Mouse (Mus musculus): ENCODE results near the gene Gpr85. TPM values are rescaled to one million over a fixed set of nuclear protein-coding genes. Genes with fewer than 3 reads are reported as not detected.
"Not testable (repeated sequence)": the region's sequence is repeated elsewhere in the genome, so short reads cannot be mapped to it uniquely, and the experiment has no call there.

The Gpr85 gene
- 0.65 and 0.84 TPM in 2 replicates for polyA plus RNA-seq (2012; rRNA removed)

DNA sequence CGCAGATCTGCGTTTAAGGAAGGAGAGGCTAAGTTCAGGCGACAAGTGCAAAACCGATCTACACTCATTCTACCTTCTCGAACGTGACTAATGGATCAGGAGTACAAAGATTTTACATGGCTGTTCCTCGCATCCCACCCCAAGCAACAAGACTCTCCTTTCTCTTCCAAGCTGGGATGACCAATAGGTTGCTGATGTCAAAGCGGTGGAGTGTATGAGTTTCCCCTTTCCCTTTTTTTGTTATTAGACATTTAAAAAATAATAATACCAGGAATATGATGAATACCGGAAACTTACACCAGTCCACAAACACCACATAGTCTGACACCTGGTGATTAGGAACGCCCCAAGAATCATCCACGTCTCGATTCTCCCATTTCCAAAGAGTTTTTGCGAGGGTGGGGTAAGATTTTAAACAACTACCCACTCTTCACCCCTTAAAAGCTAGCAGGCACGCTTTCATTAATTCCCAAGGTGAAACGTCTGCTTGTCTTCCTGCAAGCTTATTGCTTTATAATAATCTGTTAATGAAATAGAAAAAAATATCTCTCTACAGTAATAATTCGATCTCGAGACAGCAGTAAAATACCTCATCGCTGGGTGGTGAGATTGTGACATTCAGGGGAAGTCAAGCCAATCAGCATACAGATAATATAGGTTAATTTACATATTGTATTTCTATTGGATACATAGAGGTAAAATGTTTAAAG lies at the start of gene Gpr85:
Gene Gpr85 (minus strand): TSS at position 598 of the 710 bp plus-strand sequence.
- DNase-seq (ENCODE audit: low spot score): no peak

DNA sequence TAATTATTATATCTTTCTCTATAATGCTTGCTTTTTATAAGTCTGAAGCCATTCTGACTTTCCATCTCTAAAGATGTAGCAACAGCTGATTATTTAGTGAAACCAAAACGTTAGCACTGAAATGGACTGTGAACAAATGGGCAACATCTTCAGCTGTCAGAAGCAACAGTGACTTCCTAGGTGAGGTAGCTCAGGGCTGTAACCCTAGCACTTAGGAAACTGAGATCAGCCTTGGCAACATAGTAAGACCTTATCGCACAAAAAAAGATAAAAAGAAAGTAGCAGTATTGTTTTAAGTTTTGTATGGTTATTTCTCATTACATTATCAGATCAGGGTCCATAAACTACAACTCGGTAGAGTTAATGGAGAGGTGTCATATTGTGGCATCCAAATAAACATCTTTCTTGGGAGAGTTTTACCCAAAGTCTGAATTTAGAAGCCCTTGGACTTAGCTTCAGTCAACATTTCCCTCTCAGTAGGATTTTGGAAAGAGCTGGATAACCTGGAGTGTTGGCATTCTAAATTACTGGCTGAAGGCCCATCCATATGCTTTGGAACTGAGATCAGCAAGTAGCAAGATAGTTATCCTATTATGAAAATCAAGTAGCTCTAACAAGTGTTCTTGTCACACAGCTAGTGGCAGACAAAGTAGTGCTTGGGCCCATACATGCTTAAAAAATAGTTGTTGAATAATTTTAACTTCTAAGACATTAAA lies 45.3 kb upstream of the Gpr85 start:
- DNase-seq (ENCODE audit: low spot score): no peak

DNA sequence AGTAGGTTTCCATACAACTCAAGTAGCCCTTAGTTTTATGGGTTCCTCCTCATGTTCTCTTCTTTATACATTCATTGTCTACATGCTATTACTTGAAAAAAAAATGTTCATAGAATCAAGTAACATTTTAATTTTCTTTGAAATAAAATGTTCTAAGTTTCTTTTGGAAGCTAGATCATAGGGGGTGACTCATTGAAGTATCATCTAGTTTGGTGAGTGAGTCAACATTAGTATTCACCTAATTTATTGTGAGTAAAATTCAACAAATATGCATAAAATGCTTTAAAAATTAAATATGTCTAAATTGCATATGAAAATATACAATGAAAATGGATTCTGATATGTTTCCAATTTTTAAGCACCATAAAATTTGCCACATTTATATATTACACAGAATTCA lies 43.2 kb upstream of the Gpr85 start:
- DNase-seq (ENCODE audit: low spot score): no peak

DNA sequence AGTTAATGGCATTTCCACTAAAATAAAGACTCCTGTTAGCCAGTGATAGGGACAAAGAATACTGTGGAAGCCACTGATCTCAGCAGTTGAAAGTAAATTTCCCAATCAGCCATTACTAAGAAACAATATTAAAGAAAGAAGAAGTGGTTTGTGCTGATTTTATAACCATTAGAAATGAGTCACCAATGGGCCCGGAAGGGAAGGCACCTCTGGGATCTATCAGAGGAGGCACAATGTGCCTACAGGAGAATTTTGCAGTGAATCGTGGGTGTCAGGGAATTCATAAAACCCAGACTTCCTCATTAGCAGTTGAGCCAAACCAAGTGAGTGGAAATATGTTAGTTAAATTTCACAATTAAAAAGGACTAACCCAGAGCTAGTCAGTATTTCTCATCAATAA lies 34.2 kb upstream of the Gpr85 start:
- no peak for DNase-seq (ENCODE audit: low spot score)

DNA sequence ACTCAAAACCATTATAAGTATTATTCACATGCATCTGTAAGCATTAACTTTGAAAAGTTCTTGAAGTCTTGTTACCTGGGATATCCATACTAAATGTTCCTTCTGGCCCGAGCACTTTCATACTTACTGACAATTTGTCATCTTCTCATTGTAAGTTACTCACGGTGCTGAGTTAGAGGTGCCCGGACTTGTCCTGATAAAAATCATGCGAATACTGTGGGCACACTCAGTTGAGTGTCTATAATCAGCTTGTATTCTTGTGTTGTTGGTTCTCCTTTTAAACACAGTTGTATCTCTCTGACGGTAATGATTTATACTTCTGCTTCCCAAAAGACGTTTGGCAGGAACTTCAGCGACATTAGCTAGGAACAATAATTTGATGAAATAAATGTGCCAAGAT lies 32.3 kb upstream of the Gpr85 start:
- DNase-seq (ENCODE audit: low spot score): no peak

DNA sequence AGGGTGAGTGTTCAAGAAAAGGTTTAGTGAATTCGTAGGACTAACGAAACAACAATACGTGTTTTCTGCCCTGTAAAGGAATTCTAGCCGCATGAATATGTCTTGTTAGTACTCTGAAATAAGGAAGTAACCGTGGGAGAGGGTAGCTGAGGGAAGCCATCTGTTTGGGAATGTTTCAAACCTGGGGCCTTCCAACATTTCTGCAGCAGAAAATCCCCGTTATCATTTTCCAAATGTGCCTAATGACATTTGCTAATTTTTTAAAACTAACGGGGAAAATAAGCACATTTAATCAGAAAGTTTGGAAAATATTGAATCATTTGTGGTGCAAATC lies 31.9 kb upstream of the Gpr85 start:
- no peak for DNase-seq (ENCODE audit: low spot score)

DNA sequence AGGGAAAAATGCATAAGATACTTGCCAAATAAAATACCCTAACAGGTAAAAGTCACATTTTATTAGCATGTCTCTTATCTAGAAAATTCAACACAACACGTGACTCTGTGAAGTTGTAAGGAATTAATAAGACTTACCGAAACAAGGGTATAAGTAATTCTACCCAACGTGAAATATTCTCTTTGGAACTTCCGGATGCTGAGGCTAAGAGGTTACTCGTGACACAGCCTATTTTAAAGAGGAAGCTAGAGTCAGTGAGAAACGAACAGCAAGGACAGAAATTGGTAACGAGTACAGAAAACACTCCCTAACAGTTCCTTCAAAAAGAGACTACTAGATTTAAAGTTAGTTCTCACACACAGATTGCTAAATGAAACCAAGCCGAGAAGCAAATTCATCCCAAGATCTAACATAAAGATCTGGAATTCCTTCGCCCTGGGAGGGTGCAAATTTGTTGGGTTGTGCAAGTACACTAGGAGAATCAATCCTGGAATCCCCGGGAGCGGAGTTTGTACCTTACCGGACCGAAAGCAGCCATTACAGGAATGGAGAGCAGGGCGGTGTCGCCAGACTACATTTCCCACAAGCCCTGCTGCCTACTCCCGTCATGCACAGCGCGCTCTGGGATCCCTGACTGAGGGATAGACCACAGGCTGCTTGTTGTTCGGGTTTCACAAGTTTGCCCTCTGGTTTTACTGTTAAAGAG lies 31.3 kb upstream of the Gpr85 start, which contains the start of gene 2610001J05Rik:
Gene 2610001J05Rik (minus strand): TSS at position 600 of the 706 bp plus-strand sequence.
- peak; percentile 64 for DNase-seq (ENCODE audit: low spot score)

DNA sequence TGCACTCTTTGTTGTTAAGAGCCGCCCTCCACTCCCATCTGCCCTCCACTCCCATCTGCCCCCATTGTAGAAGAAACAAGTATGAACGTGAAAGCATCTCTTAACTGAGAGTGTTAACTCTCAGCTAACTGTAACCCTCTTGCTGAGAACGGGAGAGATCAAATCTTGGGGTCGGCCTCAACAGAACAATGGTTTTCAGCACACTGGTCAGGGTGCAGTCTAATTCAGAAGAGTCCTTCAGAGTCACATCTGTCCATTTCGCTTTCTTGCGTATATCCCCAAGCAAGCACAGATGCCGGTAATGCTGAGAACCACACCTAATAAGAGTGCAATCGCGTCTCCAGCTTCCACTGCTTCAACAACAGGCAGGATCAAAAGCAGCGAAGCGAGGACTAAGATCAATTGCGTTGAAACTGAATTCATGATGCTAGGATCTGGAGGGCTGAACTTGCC lies 30.6 kb upstream of the Gpr85 start:
- no peak for DNase-seq (ENCODE audit: low spot score)

DNA sequence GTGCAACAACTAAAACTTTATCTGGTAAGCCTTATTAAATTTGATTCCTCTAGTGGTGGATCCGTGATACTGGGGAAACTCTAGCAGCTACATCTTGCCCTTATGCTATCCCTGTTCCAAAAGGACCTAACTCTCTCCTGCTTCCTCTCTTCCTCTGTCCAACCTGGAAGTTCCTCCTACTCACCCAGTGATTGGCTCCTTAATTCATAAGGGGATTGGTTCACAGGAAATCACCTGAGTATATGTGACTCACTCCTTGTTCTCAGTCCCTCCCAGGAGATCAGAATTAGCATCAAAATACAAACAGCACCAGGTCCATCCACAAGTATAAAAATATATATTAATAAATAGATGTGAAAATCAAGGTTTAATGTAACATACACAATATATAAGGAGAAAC lies 20.9 kb upstream of the Gpr85 start:
- no peak for DNase-seq (ENCODE audit: low spot score)

DNA sequence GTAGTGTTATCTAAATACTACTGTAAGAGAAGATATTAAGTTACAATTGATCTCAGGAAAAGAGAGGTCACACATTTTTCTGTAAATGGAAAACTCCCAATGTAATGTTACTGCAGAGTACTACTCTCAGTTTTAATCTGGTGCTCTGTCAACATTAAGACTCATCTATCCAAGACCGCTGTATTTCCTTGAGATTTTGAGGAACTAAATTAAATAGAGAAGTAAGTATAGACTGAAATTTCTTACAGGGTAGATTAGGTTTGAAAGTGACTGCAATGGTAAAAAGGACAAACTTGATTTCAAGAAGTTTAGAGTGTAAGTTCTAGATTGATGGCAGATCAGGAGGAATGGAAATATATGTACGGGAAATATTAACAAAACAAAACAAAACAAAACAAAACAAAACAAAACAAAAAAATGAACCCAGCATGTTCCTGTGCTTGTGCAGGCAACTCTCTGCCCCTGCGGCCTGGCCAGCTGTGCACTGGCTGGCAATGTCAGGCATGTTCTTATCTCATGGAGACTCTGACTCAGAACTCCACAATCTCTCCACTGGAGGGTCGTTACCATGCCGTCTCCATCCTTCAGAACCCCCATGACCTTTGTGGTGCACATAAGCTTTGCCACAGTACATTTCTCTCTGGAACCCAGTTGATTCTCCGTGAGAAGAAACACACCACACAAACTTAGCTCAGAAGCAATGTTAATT lies 20.3 kb upstream of the Gpr85 start:
- no peak for DNase-seq (ENCODE audit: low spot score)

DNA sequence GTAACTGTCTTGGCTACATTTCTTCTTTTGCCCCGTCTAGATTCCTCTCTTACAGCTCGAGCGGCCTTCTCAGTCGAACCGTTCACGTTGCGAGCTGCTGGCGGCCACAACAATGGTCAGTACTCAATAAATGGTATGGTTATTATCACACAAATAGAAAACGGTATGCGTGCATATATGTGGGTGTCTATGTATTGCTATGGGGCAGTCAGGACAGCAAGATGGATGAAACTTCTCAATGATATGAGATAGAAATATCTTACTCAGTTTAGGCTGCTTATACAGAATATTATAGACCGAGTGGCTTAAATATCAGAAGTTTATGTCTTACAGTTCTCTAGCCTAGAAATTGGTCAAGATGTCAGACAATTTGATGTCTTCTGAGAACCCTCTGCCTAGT lies 14.5 kb upstream of the Gpr85 start:
- no peak for DNase-seq (ENCODE audit: low spot score)

DNA sequence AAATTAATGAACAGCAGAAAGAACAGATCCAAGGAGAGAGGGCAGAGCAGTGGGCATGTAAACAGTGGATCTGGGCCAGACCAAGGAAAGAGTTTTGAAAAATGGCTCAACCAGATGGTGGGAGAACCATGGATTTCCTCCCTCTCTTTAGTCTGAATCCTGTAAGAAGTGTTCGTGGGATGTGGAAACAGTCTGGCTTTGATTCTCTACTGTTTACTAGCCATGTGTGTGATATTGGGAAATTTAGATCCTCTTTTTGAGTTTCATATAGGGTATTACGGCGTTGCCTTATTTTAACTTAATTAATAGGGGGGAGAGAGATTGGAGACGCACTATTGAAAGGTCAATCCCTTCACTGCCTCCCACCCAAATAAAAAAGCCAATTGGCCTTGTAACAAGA lies 13.5 kb upstream of the Gpr85 start:
- no peak for DNase-seq (ENCODE audit: low spot score)

DNA sequence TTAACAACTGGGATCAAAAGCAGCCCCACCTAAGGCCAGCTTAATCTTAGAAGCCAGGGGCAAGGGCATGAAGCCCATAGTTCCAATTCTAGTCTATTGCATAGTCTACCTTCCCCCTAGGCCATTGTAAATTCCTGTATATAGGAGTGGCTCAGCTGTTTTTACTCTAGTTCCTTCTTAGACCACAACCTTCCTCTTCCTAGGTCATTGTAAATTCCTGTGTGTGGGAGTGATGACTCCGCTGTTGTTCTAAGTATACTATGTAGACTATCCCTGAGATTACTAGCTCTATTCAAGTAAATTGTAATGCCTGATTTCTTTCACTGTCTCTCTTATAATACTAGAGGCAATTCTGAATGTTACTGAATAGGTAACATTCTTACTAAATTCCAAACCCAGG lies 6.3 kb upstream of the Gpr85 start:
- DNase-seq (ENCODE audit: low spot score): not testable (repeated sequence)

DNA sequence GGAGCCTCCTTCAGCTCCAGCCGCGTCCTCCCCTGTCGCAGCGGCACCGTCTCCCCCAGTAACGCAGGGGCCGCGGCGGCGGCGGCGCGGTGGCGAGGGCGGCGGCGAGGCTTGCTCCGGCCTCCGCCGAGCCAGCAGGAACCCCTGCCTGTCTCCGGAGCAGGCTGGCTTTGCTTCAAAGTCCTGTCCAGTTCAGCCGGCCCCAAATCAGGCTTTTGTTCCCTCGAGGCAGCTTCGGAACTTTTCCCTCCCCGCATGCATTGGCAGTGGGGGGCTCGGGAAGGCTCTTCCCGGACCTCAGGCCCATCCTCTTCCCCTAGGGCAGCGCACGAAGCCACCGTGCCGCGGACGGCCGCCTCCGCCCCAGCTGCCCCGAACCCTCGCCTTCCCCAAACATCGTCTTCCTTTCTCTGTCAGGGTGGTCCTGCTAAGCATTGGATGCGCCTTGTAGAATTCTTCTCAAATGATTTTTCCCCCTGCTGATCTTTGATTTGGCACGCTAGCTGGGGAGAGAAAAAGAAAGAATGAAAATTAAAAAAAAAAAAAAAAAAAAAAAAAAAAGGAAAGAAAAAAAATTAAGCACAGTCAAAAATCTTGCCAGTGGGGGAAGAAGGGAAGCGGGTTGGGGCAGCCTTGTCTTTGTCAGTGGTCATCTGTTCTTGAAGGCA lies 931 bp downstream of the Gpr85 start:
- peak; percentile 52 for DNase-seq (ENCODE audit: low spot score)

DNA sequence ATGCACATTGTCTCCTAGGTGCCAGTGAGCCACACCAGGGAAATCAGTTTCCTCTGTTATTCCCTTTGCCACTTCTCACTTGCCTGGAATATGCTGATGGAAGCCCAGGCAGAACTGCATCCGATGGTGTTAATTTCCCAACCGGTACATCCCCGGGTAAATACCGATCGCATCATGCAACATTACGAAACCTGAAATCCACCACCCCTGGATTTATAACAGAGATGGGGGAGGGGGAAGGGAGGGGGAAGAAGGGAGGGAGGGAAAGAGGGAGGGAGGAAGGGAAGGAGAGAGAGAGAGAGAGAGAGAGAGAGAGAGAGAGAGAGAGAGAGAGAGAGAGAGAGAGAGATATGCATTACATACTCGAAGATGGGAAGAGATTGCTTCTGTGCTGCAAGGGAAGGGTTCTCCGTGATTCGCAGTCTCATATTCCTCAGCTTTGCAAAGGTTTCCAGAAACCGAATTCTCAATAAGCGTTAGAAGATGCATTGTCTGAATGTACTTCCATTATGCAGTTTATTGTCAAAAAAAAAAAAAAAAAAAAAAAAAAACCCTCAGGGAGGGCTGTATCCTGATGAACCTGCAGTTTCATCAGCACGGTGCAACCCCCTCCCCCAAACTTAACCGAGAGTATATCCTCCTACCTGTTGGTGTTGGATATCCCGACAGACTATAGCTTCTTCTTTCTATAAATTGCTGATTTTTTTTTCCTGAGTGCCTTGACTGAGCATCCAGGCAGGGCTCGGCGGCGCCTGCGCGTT lies 1.6 kb downstream of the Gpr85 start:
- DNase-seq (ENCODE audit: low spot score): no peak

DNA sequence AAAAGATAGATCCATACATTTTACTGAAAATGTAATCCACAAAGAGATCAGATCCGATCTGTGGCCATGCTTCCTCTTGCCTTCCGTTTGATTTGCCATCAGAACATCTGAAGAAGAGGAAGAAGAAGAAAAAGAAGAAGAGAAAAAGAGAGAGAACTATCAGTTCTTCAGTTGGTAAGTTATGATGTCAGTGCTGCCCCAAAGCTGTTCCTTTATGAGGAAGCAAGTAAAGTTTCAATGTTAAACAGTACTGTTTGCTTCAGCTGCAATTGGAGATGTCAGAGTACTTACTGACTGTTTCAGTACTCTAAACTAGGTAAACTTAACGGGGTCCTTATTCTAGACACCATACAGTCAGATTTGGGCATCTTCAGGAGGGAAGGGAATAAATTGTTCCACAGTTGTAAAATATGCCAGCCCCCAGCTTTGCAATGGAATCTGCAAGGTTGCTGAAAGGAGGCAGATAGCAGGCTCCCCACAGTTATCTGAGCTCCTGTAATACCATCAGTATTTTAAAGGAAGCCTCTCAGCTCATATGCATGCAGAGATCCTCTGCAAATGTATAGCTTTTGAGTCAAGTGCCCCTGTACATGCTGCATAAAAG lies 2.7 kb downstream of the Gpr85 start:
- no peak for DNase-seq (ENCODE audit: low spot score)

DNA sequence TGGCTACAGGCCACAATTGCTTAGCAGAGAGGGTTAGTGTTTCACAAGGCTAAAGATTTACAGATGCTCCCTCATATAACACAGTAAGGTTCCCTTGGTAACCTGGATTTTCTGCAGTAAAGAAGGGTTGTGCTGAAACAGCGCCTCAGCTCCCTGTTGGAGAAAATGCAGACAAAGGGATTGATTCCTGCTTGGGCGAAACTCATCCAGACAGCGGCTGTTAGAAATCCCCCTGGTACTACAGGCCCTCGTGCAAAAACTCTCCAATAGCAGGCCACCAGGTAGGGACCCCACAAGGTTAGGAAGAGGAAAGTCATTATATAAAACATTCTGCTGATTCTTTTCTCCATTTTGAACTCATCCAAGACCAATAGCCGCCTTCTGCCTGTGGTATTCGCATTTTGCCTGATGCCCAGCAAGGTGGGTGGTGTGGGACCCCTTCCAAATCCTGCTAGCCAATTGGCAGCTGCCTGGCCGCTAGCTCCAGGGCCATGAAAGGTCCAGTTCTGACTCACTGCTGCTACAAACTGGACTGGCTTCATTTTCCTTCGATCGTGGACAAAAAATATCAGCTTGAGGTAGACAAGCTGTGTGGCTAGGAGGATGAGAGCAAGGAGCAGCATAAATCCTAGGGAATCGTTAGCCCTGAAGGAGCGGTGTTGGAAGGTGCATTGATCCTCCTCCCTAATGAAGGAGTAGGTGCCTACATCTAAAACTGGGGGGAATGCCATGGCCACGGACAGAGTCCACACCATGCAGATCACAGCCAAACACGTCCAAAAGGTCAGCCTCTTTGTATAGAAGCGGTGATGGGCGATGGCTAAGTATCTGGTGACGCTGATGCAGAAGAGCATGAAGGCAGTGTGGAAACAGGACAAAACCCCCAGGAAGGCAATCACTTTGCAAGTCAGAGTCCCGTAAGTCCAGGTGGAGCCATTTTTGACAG lies 3.7 kb downstream of the Gpr85 start:
- DNase-seq (ENCODE audit: low spot score): no peak

DNA sequence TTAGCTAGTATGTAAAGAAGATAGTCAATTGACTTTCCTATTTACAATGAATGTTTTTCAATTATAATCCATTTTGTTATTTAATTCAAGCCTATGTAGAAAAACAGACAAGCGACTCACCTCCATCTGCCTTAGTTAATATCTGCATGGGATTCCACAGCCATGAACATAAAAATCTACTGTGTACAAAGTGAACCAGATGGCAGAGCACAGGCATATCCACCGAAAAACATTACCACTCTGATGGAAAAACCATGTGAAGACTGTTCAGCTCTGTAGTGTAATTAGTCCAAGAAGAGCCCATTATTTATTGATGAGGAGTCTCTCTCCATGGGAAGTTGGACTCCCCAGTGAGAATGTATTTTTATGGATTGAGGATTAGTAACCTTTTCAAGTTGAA lies 7.0 kb downstream of the Gpr85 start:
- DNase-seq (ENCODE audit: low spot score): no peak

DNA sequence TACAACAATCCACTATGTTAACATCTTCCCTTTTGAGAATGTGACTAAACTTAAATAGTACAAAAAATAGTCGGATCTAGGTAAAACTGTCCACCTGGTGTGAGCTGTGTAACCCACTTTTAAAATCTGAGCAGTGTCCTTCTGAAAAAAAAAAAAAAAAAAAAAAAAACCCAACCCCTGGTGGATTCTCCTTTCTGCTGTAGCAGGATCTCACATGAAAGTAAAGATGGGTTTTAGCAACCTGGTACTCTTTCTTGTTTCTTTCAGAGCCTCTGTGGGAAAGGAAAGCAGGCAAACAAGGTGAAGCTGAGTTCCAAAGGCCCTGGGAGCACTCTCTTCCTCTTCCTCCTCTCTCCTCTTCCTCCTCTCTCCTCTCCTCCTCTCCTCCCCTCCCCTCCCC lies 10.9 kb downstream of the Gpr85 start:
- no peak for DNase-seq (ENCODE audit: low spot score)
